Mouse (Mus musculus) heart, adult 8-10 months (tissue): ENCODE results near the gene Slc18a3. TPM values are rescaled to one million over a fixed set of nuclear protein-coding genes. Genes with fewer than 3 reads are reported as not detected.

ENCODE experiments used
- DNase-seq: peaks from one replicate; pipeline ENCODE4 v3.0.0; 2022; ENCODE audit warnings: low spot score
- total RNA-seq, 4 experiments: library from RNA; stranded (reverse); gene quantifications; 2 replicates each; pipeline ENCODE4 v1.2.4; 2022

Gene Slc18a3
- under 1 TPM in 1 of 4 experiments, not detected in 3; 0.19 TPM for total RNA-seq

- no peak for DNase-seq
These were observed at the start of gene Slc18a3 for GRCm38 (mm10) chr14:32464601-32465505. Gene Slc18a3 (minus strand): TSS chr14:32464850.

DNA sequence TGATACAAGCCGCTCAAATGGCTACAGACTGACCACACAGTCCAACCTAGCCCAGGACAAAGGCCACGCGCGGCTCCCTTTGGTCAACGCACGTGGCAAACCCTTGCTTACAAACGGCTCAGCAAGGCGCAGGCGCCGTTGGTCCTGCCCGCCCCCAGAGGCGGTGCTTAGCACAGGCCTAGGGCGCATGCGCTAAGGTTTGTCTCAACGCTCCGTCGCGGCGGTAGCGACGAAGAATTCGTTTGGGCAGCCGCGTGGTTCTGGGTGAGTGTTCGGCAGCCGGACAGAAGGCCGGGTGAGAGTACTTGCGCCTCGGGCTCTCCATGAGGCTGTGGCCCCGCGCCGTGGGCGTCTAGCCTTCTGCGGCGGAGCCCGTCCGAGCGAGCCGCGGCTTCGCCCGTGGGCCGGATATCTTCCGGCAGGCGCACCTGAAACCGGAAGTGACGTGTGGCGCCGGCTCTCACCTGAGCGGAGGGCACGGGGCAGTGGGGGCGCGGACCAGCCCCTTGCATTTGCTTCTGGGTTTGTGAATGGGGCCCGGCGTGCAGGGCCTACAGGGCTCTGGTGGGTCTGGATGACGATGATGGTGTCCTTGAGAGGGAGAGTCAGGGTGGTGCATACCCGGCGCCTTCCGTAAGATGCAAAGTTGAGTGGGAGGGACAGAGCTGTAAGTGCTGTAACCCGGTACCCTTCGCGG is 48.8 kb upstream of the Slc18a3 start, which contains the start of gene Ercc6:
Ercc6 (plus strand) TSS at position 186 of the 697 bp plus-strand sequence.
- DNase-seq: peak; percentile 91

DNA sequence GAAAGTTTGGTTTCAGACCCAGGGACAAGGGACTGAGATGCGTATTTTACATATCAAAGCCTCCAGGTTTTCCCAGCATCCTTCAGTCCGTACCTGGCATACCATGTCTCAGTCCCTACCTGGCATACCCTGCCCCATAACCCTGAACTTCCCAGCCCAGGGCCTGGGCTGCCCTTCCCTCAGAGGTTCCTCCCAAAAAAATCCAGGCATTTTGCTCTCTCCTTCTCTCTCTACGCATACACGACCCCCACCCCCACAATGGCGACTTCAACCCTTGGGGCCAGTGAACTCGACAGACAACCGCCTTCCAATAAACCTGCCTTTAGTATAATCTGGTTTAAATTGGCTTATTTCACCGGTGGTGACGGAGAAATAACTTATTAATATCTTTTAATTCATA is 48.3 kb upstream of the Slc18a3 start:
- no peak for DNase-seq

DNA sequence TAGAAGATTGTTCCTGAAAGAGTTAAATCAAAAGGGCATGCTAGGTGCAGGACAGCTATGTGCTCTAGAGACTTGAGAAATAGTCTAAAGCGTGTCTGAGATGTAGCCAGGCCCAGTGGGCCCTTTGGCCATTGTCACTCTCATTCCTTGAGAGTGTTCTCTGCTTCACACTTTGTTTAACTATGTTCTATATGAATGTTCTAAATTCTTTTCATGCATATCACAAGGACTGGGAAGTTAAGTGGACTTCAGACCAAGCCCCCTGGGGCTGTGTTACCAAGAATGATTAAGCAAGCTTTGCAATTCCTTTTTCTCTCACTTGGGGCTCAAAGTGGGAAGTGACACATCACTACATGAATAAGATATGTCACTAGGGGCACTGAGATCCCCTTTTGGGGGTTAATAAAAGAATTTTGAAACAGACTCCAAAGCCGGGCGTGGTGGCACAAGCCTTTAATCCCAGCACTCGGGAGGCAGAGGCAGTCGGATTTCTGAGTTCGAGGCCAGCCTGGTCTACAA is 44.9 kb upstream of the Slc18a3 start:
- no peak for DNase-seq

DNA sequence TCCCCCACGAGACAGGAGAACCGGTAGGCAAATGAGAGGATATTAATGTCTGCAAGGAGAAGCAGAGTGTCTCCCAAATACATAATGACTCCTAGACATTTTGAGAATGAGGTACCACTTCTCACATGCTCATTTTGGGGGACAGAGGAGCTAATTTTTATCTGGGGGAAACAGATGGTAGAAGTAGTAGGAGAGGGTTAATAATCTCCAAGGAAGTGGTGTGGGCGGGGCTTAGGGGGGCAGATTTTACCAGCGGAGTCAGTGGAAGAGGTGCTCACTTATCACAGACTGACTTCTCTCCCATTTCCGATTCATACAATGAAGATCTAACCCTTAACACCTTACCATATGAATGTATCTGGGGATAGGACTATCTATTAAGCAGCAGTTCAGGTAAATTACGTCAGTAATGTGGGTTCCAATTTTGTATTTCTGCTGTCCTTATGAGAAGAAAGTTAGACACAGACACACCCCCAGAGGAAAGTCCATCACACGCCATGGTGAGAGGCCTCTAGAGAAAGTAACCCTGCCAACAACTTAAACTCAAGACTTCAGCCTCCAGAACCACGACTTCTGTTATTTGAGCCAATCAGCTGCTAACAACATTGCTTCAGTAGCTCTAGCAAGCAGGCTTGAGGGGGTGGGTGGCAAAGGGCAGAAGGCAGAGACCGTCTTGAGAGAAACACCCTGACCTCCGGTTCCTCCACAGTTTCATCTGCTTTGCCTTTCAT is 43.6 kb upstream of the Slc18a3 start:
- no peak for DNase-seq

DNA sequence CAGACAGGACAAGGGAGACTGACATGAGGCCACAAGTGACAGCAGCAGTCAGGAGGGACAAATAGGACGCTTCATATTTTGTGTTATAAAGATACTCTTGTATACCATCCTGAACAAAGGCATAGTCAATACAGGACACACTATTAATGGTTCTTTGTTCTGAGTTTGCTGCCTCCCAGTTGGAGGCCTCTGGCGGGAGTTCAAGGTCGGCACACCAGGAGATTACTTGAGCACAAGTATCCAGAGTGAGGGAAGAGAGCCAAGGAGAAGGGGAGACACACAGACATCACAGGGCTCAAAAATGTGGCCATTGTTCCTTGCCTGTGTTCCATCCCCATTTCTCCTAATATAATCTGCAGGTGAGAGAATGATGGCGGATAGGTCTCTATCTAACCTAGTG is 42.6 kb upstream of the Slc18a3 start:
- DNase-seq: no peak

GRCm38 (mm10) chr14:32506329-32506728 is 41.7 kb upstream of the Slc18a3 start:
- DNase-seq: no peak

GRCm38 (mm10) chr14:32503897-32504296 is 39.2 kb upstream of the Slc18a3 start:
- DNase-seq: no peak

- no peak for DNase-seq
These were observed 38.4 kb upstream of the Slc18a3 start for GRCm38 (mm10) chr14:32502764-32503688.

DNA sequence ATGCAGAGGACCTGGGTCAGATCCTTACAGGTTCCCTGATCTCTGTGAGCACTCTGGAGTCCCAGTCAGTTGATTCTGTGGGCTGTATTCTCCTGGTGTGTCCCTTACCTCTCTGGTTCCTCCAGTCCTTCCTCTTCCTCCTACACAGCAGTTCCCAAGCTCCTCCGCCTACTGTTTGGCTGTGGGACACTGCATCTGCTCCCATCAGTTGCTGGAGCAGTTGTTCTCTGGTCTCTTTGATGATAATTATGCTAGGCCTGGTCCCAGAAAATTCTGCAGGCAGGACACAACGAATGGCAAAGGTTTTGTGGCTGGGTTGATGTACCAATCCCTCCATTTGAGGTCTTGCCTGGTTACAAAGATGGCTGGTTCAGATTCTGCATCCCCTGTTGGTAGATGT is 36.7 kb upstream of the Slc18a3 start:
- DNase-seq: no peak

- DNase-seq: no peak
These were observed 31.6 kb upstream of the Slc18a3 start for GRCm38 (mm10) chr14:32496115-32496850.

GRCm38 (mm10) chr14:32492521-32492920 is 27.9 kb upstream of the Slc18a3 start:
- no peak for DNase-seq

DNA sequence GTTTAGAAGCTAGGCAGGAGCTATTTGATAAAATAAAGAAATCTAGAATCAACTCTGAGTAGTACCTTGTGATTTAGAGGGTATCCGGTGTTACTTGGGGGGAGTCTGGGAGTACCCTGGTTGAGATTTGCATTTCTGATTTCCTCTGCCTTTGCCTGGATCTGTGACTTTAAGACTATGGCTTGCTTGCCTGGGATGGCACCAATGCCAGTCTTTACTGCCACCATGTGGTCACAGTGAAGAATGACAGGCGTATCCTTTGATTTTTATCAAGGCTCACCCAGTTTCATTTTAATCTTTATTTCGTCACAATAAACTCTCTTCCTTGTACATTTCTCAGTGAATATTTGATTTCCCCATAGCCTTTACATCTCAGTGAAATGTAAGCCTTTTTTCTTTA is 17.4 kb upstream of the Slc18a3 start:
- DNase-seq: peak; percentile 7

DNA sequence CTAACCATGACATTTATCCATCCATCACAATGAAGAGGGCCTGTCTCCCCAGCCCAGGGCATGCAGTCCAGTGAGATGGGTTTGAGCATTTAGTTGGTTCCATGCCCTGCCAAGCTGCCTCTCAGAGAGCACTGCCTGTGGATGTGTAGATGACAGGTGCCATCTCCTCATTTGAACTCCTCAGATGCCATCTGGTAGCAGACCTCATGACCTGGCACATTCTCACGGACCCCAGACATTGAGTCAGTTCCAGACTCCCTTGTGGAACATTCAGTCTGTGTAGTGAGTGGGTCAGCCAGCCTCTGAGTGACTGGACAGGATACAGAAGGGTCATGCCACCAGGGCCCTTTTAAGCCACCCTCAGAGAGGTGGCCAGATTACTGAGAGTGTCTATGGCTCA is 12.9 kb upstream of the Slc18a3 start:
- DNase-seq: no peak

DNA sequence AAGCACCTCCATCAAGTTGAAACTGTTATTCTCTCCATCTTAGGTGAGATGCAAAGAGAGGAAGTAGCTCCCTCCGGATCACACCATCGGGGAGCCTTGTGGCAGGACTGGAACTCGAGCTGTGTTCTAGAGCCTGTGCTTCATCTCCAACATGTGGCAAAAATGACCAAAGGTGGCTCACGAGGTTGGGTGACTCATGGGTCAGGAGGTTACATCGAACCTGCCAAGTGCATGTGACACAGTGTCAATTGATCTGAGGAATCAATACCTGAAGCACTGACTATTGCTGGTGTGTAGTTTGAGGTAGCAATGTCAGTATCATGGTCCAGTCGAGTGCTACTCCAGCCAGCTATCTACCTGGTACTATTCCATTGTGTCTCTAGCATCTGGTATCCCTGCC is 11.9 kb upstream of the Slc18a3 start:
- DNase-seq: no peak

- peak; percentile 10 for DNase-seq
These were observed 8.3 kb upstream of the Slc18a3 start for GRCm38 (mm10) chr14:32472996-32473395.

DNA sequence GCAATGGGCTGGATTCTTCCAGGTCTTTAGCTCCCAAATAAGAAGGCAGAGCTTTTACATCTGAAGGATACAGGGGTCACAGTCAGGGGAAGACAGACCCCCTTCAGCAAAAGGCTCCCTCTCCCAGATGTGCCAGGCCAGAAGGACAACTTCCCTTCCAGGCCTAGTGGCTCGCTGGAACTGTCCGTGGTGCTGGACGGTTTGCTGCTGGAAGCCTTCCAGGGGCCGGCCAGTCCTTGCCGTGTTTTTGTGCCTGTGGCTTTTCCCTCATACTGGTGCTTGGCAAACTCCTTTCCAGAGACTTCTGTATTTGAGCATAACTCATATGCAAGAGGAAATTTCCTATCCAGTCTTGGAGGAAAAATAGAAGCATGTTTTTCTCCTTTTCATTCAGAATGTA is 3.0 kb upstream of the Slc18a3 start:
- peak; percentile 24 for DNase-seq

- DNase-seq: no peak
These were observed 1.2 kb upstream of the Slc18a3 start, which contains the start of gene Chat for GRCm38 (mm10) chr14:32465889-32466288. Gene Chat (minus strand): TSS chr14:32465989.

GRCm38 (mm10) chr14:32465506-32465870 is 838 bp upstream of the Slc18a3 start:
- no peak for DNase-seq
